Mouse (Mus musculus): ENCODE data around the gene Tnk1. TPM values are rescaled to one million over a fixed set of nuclear protein-coding genes. Genes with fewer than 3 reads are reported as not detected.

Tnk1 gene
- polyA plus RNA-seq, 1 experiment from 2014 or later: 0.23 TPM

DNA sequence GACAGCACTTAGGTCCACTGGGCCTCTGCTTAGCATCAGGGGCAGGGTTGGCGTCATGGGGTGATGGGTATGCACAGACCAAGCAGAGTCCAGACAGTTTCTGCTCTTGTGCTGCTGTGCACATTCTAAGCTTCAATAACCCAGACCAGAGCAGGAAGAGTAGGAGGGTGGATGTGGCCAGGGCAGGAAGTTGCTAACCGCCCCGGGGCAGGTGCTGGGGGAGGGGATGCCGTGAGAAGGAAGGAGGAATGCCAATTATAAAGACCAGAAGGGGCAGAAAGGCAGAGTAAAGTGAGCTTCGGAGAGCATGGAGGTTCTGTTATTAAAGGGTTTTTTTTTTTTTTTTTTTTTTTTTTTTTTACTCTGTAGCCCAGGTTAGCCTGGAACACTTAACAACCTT is 36.1 kb upstream of the Tnk1 start:
- 81% methylated on average over 5 of the region's 5 CpGs for WGBS

DNA sequence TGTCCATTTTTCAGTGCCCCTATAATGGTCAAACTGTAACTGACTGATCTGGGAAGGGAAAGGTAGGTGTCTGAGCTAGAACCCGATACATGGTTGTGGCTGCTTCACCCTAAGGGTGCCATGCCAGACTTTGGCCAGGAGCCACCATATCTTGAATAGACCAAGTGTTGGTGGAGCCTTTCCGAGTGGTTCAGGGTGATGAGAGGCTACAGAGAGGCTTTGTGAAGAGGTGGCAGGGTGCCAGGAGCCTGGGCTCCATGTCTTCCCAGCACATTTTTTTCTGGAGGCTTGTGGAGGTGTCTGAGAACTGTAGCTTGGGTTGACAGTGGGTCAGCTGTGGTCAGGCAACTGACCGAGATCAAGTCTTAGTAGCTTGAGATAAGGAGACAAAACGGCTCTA is 33.0 kb upstream of the Tnk1 start:
- 82% methylated on average over 4 of the region's 4 CpGs for WGBS
- no peak for ATAC-seq (ENCODE audit: insufficient read depth, low FRiP score, low TSS enrichment)

More for the DNA sequence above, 36.1 kb upstream of the Tnk1 start:
- H3K36me3 ChIP-seq (ENCODE audit: control insufficient read depth, insufficient read depth, low read length): no peaks in the 10 kb centered on the region
- H3K9me3 ChIP-seq (ENCODE audit: control insufficient read depth, low read length): no peaks in the 10 kb centered on the region
- no peaks in the 10 kb centered on the region for H3K4me1 ChIP-seq (ENCODE audit: control insufficient read depth, insufficient read depth, low read length)
- H3K9ac ChIP-seq (ENCODE audit: low read length): no peak overlapping the region
- no peak for ATAC-seq (ENCODE audit: insufficient read depth, low FRiP score, low TSS enrichment)
- no peak overlapping the region for H3K4me2 ChIP-seq (ENCODE audit: low read depth)
- H3K4me3 ChIP-seq (ENCODE audit: low read depth, low read length): no peak overlapping the region
- DNase-seq (ENCODE audit: low spot score): no peak
- H3K27me3 ChIP-seq (ENCODE audit: control insufficient read depth, insufficient read depth, low read length): no peaks in the 10 kb centered on the region
- H3K27ac ChIP-seq (ENCODE audit: low read depth, low read length): no peak overlapping the region

DNA sequence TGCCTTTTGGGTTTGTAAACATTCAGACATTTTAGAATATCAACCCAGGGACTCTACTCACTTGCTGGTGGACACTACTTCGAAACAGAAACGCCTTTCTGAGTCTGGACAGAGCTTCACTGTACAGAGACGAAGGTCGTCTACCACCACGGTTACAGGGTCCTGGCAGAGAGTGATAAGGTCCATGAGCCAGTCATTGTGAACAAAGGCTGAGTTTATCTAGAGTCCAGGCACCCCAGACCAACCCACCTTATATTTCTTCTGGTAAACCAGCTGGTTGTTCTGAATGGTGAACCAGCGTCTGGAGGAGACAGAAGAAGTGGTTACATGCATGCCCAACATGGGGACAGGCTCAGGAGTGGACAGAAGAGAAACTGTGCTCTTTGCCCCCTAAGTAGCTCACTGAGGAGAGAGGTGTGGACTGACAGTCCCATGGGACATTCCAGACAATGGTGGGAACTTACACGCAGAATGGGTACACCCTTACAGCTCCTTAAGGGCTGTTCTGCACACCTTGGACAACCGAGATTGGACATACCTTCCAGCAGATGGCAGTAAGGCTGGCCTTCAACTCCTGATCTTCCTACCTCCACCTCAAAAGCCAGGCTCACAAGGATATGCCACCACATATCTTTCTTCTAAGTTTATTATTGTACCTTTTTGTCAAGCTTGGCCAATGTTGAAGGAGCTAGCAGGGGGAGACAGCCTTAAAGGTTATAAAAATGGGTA is 28.5 kb upstream of the Tnk1 start:
- no peaks in the 10 kb centered on the region for H3K4me1 ChIP-seq (ENCODE audit: control insufficient read depth, insufficient read depth, low read length)
- no peak for ATAC-seq (ENCODE audit: insufficient read depth, low FRiP score, low TSS enrichment)
- H3K27me3 ChIP-seq (ENCODE audit: control insufficient read depth, insufficient read depth, low read length): no peaks in the 10 kb centered on the region
- WGBS: 79% methylated on average over 8 of the region's 8 CpGs
- no peak overlapping the region for H3K4me2 ChIP-seq (ENCODE audit: low read depth)
- no peaks in the 10 kb centered on the region for H3K9me3 ChIP-seq (ENCODE audit: control insufficient read depth, low read length)
- H3K9ac ChIP-seq (ENCODE audit: low read length): no peak overlapping the region
- no peak overlapping the region for H3K27ac ChIP-seq (ENCODE audit: low read depth, low read length)
- DNase-seq (ENCODE audit: low spot score): no peak
- H3K4me3 ChIP-seq (ENCODE audit: low read depth, low read length): no peak overlapping the region
- H3K36me3 ChIP-seq (ENCODE audit: control insufficient read depth, insufficient read depth, low read length): no peaks in the 10 kb centered on the region

More for the DNA sequence above, 33.0 kb upstream of the Tnk1 start:
- Histone ChIP-seq H3K4me2 (ENCODE audit: low read depth) (no peak overlapping the region), H3K27ac (ENCODE audit: low read depth, low read length) (no peak overlapping the region), H3K27me3 (ENCODE audit: control insufficient read depth, insufficient read depth, low read length) (no peaks in the 10 kb centered on the region), H3K4me1 (ENCODE audit: control insufficient read depth, insufficient read depth, low read length) (no peaks in the 10 kb centered on the region), H3K4me3 (ENCODE audit: low read depth, low read length) (no peak overlapping the region), H3K9me3 (ENCODE audit: control insufficient read depth, low read length) (no peaks in the 10 kb centered on the region), H3K9ac (ENCODE audit: low read length) (no peak overlapping the region), H3K36me3 (ENCODE audit: control insufficient read depth, insufficient read depth, low read length) (no peaks in the 10 kb centered on the region)
- no peak for DNase-seq (ENCODE audit: low spot score)

DNA sequence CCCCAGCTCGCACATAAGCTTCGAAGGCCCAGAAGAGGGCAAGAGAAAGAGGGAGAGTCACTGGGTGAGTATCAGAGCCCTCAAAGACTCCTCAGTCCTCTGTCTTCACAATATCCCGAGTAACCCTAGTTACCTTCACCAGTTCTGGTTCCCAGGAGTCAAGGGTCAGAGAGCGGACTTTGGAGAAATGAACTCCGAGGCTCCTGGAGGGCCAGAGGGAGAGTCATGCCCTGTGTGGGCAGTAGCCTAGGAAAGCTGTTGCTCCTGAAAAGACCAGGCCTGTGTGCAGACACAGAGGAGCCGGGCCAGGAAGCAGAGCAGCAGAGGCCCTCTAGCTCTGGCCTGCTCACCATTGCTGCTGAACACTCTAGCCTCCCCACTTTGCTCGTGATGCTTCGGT is 26.1 kb upstream of the Tnk1 start:
- ATAC-seq (ENCODE audit: insufficient read depth, low FRiP score, low TSS enrichment) (no peak), DNase-seq (ENCODE audit: low spot score) (no peak)
- 85% methylated on average over 8 of the region's 8 CpGs for WGBS
- Histone ChIP-seq H3K36me3 (ENCODE audit: control insufficient read depth, insufficient read depth, low read length) (no peaks in the 10 kb centered on the region), H3K27me3 (ENCODE audit: control insufficient read depth, insufficient read depth, low read length) (no peaks in the 10 kb centered on the region), H3K9me3 (ENCODE audit: control insufficient read depth, low read length) (no peaks in the 10 kb centered on the region), H3K4me2 (ENCODE audit: low read depth) (no peak overlapping the region), H3K9ac (ENCODE audit: low read length) (no peak overlapping the region), H3K4me3 (ENCODE audit: low read depth, low read length) (no peak overlapping the region), H3K4me1 (ENCODE audit: control insufficient read depth, insufficient read depth, low read length) (peaks cover 10% of the 10 kb centered on the region), H3K27ac (ENCODE audit: low read depth, low read length) (no peak overlapping the region)

DNA sequence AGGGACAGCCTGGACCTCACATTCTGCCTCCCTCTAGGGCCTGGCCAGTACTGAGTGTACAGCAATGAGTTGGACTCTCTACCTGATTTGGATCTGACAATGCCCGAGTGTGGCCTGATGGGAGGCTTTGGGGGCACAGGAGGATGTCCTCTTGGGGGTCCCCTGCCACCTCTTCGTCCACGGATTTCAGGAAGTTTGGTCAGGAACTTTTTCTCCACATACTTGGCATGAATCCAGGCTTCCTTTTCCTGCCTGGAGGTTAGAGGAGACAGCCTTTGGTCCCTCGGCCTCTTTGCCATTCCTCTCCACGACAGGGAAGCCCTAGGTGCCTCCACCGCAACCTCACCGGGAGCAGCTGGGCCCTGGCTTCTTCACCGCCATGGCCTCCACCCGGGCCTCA is 25.7 kb upstream of the Tnk1 start:
- ATAC-seq (ENCODE audit: insufficient read depth, low FRiP score, low TSS enrichment) (no peak), DNase-seq (ENCODE audit: low spot score) (no peak)
- Histone ChIP-seq H3K27ac (ENCODE audit: low read depth, low read length) (no peak overlapping the region), H3K4me3 (ENCODE audit: low read depth, low read length) (no peak overlapping the region), H3K27me3 (ENCODE audit: control insufficient read depth, insufficient read depth, low read length) (no peaks in the 10 kb centered on the region), H3K9me3 (ENCODE audit: control insufficient read depth, low read length) (no peaks in the 10 kb centered on the region), H3K36me3 (ENCODE audit: control insufficient read depth, insufficient read depth, low read length) (no peaks in the 10 kb centered on the region), H3K4me1 (ENCODE audit: control insufficient read depth, insufficient read depth, low read length) (peaks cover 13% of the 10 kb centered on the region), H3K9ac (ENCODE audit: low read length) (no peak overlapping the region), H3K4me2 (ENCODE audit: low read depth) (no peak overlapping the region)
- 85% methylated on average over 9 of the region's 9 CpGs for WGBS

- Histone ChIP-seq H3K27me3 (ENCODE audit: control insufficient read depth, insufficient read depth, low read length) (no peaks in the 10 kb centered on the region), H3K36me3 (ENCODE audit: control insufficient read depth, insufficient read depth, low read length) (no peaks in the 10 kb centered on the region), H3K4me2 (ENCODE audit: low read depth) (no peak overlapping the region), H3K4me3 (ENCODE audit: low read depth, low read length) (no peak overlapping the region), H3K27ac (ENCODE audit: low read depth, low read length) (no peak overlapping the region), H3K4me1 (ENCODE audit: control insufficient read depth, insufficient read depth, low read length) (peaks cover 13% of the 10 kb centered on the region), H3K9me3 (ENCODE audit: control insufficient read depth, low read length) (no peaks in the 10 kb centered on the region), H3K9ac (ENCODE audit: low read length) (no peak overlapping the region)
- DNase-seq (ENCODE audit: low spot score) (no peak), ATAC-seq (ENCODE audit: insufficient read depth, low FRiP score, low TSS enrichment) (no peak)
- WGBS: 91% methylated on average over 8 of the region's 8 CpGs
Measured at GRCm38 (mm10) chr11:69883527-69884151, 25.1 kb upstream of the Tnk1 start.

- Histone ChIP-seq H3K4me3 (ENCODE audit: low read depth, low read length) (no peak overlapping the region), H3K4me2 (ENCODE audit: low read depth) (no peak overlapping the region), H3K9me3 (ENCODE audit: control insufficient read depth, low read length) (no peaks in the 10 kb centered on the region), H3K4me1 (ENCODE audit: control insufficient read depth, insufficient read depth, low read length) (peaks cover 13% of the 10 kb centered on the region), H3K27me3 (ENCODE audit: control insufficient read depth, insufficient read depth, low read length) (no peaks in the 10 kb centered on the region), H3K9ac (ENCODE audit: low read length) (no peak overlapping the region), H3K36me3 (ENCODE audit: control insufficient read depth, insufficient read depth, low read length) (no peaks in the 10 kb centered on the region), H3K27ac (ENCODE audit: low read depth, low read length) (no peak overlapping the region)
- ATAC-seq (ENCODE audit: insufficient read depth, low FRiP score, low TSS enrichment) (no peak), DNase-seq (ENCODE audit: low spot score) (no peak)
- WGBS: 66% methylated on average over 4 of the region's 4 CpGs
Measured at GRCm38 (mm10) chr11:69883066-69883465, 24.5 kb upstream of the Tnk1 start.

- H3K9me3 ChIP-seq (ENCODE audit: control insufficient read depth, low read length): no peaks in the 10 kb centered on the region
- DNase-seq (ENCODE audit: low spot score) (no peak), ATAC-seq (ENCODE audit: insufficient read depth, low FRiP score, low TSS enrichment) (no peak)
- peak overlapping the region; percentile 63 for H3K9ac ChIP-seq (ENCODE audit: low read length)
- WGBS: 64% methylated on average over 21 of the region's 21 CpGs
- no peaks in the 10 kb centered on the region for H3K27me3 ChIP-seq (ENCODE audit: control insufficient read depth, insufficient read depth, low read length)
- H3K4me3 ChIP-seq (ENCODE audit: low read depth, low read length): peak overlapping the region; percentile 50
- H3K36me3 ChIP-seq (ENCODE audit: control insufficient read depth, insufficient read depth, low read length): no peaks in the 10 kb centered on the region
- H3K4me1 ChIP-seq (ENCODE audit: control insufficient read depth, insufficient read depth, low read length): peaks cover 13% of the 10 kb centered on the region
- peak overlapping the region; percentile 79 for H3K4me2 ChIP-seq (ENCODE audit: low read depth)
- H3K27ac ChIP-seq (ENCODE audit: low read depth, low read length): no peak overlapping the region
Measured at GRCm38 (mm10) chr11:69881787-69882670, 23.5 kb upstream of the Tnk1 start.

Measured in neural tube, embryonic 11.5 days (tissue).